Comparison of ENCODE assay signal across 24 mouse cellular contexts in genomic region chr2:100977202-100977601, GRCm38 (mm10).
"Had no signal": no experiment of that assay in that cellular context is flagged by ENCODE, and none has a peak within 500 bp of the region (broad histone marks: within the 10 kb centered on the region; RNA-seq: fewer than 3 reads in every experiment).

No protein-coding gene starts in this region.

- DNase-seq: forebrain, postnatal 0 days; gastrocnemius, postnatal 14 days; gastrocnemius, postnatal 36 days; heart, adult 11 months; heart, adult 2 months; heart, postnatal 14 days; heart, postnatal 36 days; kidney, postnatal 4 days; liver; liver, embryonic 13.5 days; liver, postnatal 0 days; lung, adult 2 months had no signal

- H3K4me3 ChIP-seq: heart, adult 2 months; heart, embryonic 13.5 days; heart, embryonic 15.5 days; hindbrain, embryonic 13.5 days; hindbrain, embryonic 15.5 days; layer of hippocampus, adult 2 months; left cerebral cortex, adult 2 months; limb, embryonic 10.5 days; limb, embryonic 12.5 days; liver, embryonic 13.5 days; liver, embryonic 15.5 days had no signal

- H3K9me3 ChIP-seq: heart, embryonic 13.5 days; heart, embryonic 15.5 days; hindbrain, embryonic 13.5 days; hindbrain, embryonic 15.5 days; limb, embryonic 10.5 days; limb, embryonic 12.5 days; liver, embryonic 13.5 days; liver, embryonic 15.5 days had no signal

- ATAC-seq: forebrain, postnatal 0 days; hindbrain, postnatal 0 days; liver, postnatal 0 days had no signal

- H3K9ac ChIP-seq: forebrain, postnatal 0 days; heart, embryonic 13.5 days; heart, embryonic 15.5 days; hindbrain, embryonic 13.5 days; hindbrain, embryonic 15.5 days; limb, embryonic 12.5 days; liver, embryonic 13.5 days; liver, embryonic 15.5 days; liver, postnatal 0 days had no signal

- H3K4me1 ChIP-seq: heart, embryonic 13.5 days; heart, embryonic 15.5 days; hindbrain, embryonic 13.5 days; hindbrain, embryonic 15.5 days; limb, embryonic 10.5 days; limb, embryonic 12.5 days; liver, embryonic 13.5 days; liver, embryonic 15.5 days had no signal

- H3K36me3 ChIP-seq: heart, embryonic 13.5 days; heart, embryonic 15.5 days; hindbrain, embryonic 13.5 days; hindbrain, embryonic 15.5 days; limb, embryonic 10.5 days; limb, embryonic 12.5 days; liver, embryonic 13.5 days; liver, embryonic 15.5 days had no signal

- H3K27me3 ChIP-seq: heart, embryonic 13.5 days; heart, embryonic 15.5 days; hindbrain, embryonic 13.5 days; hindbrain, embryonic 15.5 days; limb, embryonic 12.5 days; liver, embryonic 13.5 days; liver, embryonic 15.5 days had no signal

- H3K4me2 ChIP-seq: heart, embryonic 11.5 days; heart, embryonic 13.5 days; heart, embryonic 15.5 days; hindbrain, embryonic 13.5 days; hindbrain, embryonic 15.5 days; limb, embryonic 12.5 days; liver, embryonic 11.5 days; liver, embryonic 13.5 days; liver, embryonic 15.5 days had no signal

- H3K27ac ChIP-seq: heart, adult 2 months; heart, embryonic 13.5 days; heart, embryonic 15.5 days; hindbrain, embryonic 13.5 days; hindbrain, embryonic 15.5 days; hindbrain, postnatal 0 days; layer of hippocampus, adult 2 months; left cerebral cortex, adult 2 months; limb, embryonic 10.5 days; limb, embryonic 12.5 days; liver, embryonic 13.5 days; liver, embryonic 15.5 days had no signal
